Mouse (Mus musculus) E14TG2a.4 (cell line): ENCODE results near the gene Gm44511.

Experiments
- H3K27me3 ChIP-seq: 2 replicates; pipeline ENCODE4 v1.6.1; 2014; ENCODE audit warnings: low read length, control low read depth; ENCODE audit not compliant: insufficient read depth
- H3K36me3 ChIP-seq: 2 replicates; pipeline ENCODE4 v1.6.1; 2014; ENCODE audit warnings: low read length, control low read depth; ENCODE audit not compliant: insufficient read depth
- H3K4me1 ChIP-seq: replicated peaks from 2 replicates; pipeline ENCODE4 v1.6.1; 2014; ENCODE audit warnings: low read depth, low read length, control low read depth
- H3K4me3 ChIP-seq: replicated peaks from 2 replicates; pipeline ENCODE4 v1.5.1; 2014; ENCODE audit warnings: mild to moderate bottlenecking, low read length
- H3K9me3 ChIP-seq: 2 replicates; pipeline ENCODE4 v1.6.1; 2014; ENCODE audit warnings: low read length, control low read depth
- CTCF ChIP-seq: conservative IDR thresholded peaks from 2 replicates; pipeline ENCODE4 v1.5.1; 2014; ENCODE audit warnings: low read length
- NANOG ChIP-seq: IDR thresholded peaks from 2 replicates; pipeline ENCODE4 v1.6.1; 2014; ENCODE audit warnings: borderline replicate concordance, low read length, mixed read lengths
- POU5F1 ChIP-seq: IDR thresholded peaks from 2 replicates; pipeline ENCODE4 v1.6.1; 2014; ENCODE audit warnings: low read length, borderline replicate concordance

Gm44511 gene

GRCm38 (mm10) chr6:128736100-128736499 is 90.0 kb downstream of the Gm44511 start:
- Histone ChIP-seq H3K4me3 (no peak overlapping the region), H3K36me3 (no peaks in the 10 kb centered on the region), H3K27me3 (no peaks in the 10 kb centered on the region), H3K4me1 (no peaks in the 10 kb centered on the region), H3K9me3 (peaks cover 83% of the 10 kb centered on the region)
- TF ChIP-seq POU5F1 (no peak), NANOG (no peak), CTCF (no peak)

GRCm38 (mm10) chr6:128734896-128735295 is 91.2 kb downstream of the Gm44511 start:
- no peak for TF ChIP-seq POU5F1
- TF ChIP-seq CTCF: no peak
- no peak for TF ChIP-seq NANOG
- Histone ChIP-seq H3K9me3 (peaks cover 82% of the 10 kb centered on the region), H3K4me3 (no peak overlapping the region), H3K4me1 (no peaks in the 10 kb centered on the region), H3K27me3 (no peaks in the 10 kb centered on the region), H3K36me3 (no peaks in the 10 kb centered on the region)

DNA sequence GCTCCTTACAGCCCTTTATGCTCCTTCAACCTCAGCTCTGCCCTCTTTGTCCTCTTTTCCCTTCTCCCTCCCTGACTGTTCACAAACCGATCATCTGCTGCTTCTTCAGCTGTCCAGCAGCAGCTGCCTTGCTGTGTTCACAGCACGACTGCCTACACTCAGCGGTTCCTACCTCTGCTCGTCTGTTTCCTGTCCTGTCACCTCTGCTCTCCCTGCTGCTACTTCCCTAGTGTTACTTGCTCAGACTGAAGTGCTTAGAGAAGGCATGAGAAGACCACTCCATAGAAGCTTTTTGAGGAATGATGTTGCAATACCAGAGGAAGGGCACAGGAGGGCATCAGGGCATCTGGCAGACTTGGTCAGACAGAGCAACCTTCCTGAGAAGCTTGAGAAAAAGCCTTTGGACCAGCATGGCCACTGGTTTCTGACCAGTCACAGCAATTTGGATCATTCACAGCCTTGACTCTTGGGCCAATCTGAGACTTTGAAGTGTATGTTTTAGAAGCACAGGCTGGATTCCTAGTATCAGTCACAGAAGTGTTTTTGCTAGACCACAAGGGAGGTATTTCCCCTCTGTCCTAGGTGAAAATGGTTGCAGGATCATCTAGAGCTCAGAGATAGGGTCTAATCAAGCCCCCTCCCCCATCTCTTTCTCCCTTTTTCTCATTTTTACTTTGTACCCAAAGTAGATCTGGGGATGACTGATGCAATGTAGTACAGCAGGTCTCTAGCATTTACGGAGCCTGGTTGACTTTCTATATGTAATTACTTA is 92.0 kb downstream of the Gm44511 start:
- Histone ChIP-seq H3K9me3 (peaks cover 80% of the 10 kb centered on the region), H3K27me3 (no peaks in the 10 kb centered on the region), H3K36me3 (no peaks in the 10 kb centered on the region), H3K4me3 (no peak overlapping the region), H3K4me1 (no peaks in the 10 kb centered on the region)
- no peak for TF ChIP-seq CTCF
- no peak for TF ChIP-seq NANOG
- TF ChIP-seq POU5F1: no peak

DNA sequence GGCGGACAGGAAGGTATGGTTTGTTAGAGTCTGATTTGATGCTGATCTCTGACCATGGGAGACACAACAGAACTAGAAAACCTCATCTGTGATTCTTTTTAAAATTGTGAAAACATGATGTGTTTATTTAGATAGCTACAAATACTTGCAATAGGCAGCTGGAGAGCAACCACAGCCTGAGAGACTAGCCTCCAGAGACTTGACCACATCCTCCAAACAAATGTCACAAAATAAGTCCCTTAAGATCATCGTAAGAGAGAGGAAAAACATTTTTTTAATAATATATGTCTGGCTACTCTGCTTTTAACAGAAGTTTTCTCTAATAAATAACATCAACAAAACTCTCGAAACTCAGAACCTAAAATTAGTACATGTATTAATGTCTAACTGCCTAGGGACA is 94.1 kb downstream of the Gm44511 start:
- Histone ChIP-seq H3K4me3 (no peak overlapping the region), H3K9me3 (peaks cover 63% of the 10 kb centered on the region), H3K27me3 (no peaks in the 10 kb centered on the region), H3K36me3 (no peaks in the 10 kb centered on the region), H3K4me1 (no peaks in the 10 kb centered on the region)
- TF ChIP-seq POU5F1 (no peak), CTCF (no peak), NANOG (no peak)
